Mouse (Mus musculus): ENCODE results near the gene Myo3b.

Gene Myo3b

GRCm38 (mm10) chr2:70128590-70128989 is 89.7 kb downstream of the Myo3b start:
- WGBS, result 40% methylated on average over 6 of the region's 6 CpGs

GRCm38 (mm10) chr2:70129566-70129965 is 90.6 kb downstream of the Myo3b start:
- WGBS, result 79% methylated on average over 3 of the region's 3 CpGs

- WGBS, result 79% methylated on average over 4 of the region's 4 CpGs
Measured at GRCm38 (mm10) chr2:70133281-70133680, 94.4 kb downstream of the Myo3b start.

GRCm38 (mm10) chr2:70137226-70137998 is 98.5 kb downstream of the Myo3b start:
- WGBS, result 71% methylated on average over 4 of the region's 4 CpGs

DNA sequence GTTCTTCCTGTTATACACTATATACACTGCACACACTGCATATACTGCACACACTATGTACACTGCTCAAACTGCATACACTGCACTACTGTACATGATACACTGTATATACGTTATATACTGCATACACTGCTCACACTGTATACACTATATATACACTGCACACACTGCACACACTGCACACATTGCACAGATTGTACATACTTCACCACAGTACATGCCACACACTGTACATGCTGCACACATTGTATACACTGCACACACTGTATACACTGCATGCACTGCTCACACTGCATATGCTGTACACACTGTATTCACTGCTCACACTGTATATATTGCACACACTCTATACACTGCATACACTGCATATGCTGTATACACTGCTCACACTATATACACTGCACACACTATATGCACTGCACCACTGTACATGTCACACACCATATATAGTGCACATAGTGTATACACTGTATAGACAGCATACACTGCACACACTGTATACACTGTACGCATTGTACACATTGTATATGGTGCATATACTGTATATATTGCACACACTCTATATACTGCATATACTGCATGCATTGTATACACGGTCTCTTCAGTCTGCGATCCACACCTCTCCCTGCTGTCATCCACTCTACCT is 104.7 kb downstream of the Myo3b start:
- WGBS, result 96% methylated on average over 4 of the region's 4 CpGs

DNA sequence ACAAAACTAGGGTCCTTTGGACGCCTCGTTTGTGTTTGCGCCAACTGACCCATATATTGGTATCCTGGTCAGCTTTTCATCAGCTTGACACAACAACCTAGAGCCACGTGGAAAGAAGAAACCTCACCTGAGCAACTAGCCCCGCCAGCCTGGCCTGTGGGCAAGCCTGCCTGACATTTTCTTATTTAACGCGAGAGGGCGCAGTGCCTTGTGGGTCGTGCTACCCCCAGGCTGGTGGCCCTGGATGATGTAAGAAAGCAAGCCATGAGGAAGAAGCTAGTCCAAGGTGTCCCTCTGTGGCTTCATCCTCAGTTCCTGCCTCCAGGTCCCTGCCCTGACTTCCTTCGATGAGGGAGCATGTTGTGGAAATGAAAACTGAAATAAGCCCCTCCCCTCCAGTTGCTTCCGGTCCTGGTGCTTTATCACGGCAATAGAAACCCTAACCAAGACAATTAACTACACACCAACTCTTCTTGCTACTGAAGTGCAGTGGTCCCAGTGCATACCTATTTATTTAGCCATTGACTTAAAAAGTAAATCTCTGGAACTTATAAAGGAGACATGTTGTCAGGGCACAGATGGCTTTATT is 108.2 kb downstream of the Myo3b start:
- WGBS, result 66% methylated on average over 12 of the region's 12 CpGs

GRCm38 (mm10) chr2:70148821-70149510 is 110.0 kb downstream of the Myo3b start:
- WGBS, result 87% methylated on average over 13 of the region's 13 CpGs

DNA sequence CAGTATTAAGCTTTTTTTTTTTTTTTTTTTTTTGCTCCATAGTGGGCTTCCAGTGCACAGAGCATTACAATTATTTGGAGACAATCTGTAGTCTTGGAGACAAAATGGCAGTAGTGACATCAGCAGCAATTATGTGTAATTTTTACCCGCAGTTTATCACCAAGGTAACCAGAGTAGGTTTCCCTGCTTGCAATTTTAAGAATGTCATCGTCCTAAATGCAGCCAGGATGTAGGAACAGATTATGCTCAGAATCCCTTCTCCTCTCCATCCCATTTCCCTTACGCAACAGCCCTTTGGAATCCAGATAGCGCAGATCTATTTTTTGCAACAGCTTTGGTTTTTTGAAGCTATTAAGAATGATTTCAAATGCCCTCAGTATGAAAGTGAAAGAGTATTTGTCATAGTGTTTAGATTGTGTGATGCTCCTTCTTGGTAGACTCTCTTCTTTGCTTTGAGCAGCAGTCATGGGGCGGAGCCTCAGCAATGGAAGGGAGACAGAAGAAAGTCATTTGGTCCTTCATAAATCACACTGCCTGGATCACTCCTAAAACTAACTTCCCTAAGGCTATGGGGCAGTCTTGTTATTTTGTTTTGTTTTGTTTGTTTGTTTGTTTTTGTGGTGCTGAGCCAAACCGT is 111.6 kb downstream of the Myo3b start:
- 47% methylated on average over 6 of the region's 6 CpGs for WGBS

GRCm38 (mm10) chr2:70151930-70152329 is 113.0 kb downstream of the Myo3b start:
- 66% methylated on average over 3 of the region's 3 CpGs for WGBS

GRCm38 (mm10) chr2:70155226-70155836 is 116.4 kb downstream of the Myo3b start:
- WGBS, result 40% methylated on average over 8 of the region's 8 CpGs

- WGBS, result 59% methylated on average over 8 of the region's 8 CpGs
Measured at GRCm38 (mm10) chr2:70159543-70159942, 120.6 kb downstream of the Myo3b start.

DNA sequence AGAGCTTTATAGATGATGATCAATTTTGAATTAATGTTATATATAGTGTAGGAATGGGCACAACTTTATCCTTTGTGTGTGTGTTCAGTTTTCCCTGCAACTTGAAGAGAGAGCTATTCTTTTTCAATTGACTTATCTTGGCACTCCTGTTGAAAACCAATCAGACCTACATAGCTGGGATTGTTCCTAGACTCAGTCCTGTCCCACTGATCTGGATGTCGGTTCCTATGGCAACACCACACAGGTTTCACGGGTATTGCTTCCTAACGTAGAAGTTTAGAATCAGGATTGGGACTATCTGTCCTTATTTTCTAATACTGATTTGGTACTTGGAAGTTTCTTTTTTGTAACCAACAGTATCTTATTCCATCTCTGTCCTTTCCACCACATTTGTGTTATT is 127.3 kb downstream of the Myo3b start:
- 51% methylated on average over 3 of the region's 3 CpGs for WGBS

DNA sequence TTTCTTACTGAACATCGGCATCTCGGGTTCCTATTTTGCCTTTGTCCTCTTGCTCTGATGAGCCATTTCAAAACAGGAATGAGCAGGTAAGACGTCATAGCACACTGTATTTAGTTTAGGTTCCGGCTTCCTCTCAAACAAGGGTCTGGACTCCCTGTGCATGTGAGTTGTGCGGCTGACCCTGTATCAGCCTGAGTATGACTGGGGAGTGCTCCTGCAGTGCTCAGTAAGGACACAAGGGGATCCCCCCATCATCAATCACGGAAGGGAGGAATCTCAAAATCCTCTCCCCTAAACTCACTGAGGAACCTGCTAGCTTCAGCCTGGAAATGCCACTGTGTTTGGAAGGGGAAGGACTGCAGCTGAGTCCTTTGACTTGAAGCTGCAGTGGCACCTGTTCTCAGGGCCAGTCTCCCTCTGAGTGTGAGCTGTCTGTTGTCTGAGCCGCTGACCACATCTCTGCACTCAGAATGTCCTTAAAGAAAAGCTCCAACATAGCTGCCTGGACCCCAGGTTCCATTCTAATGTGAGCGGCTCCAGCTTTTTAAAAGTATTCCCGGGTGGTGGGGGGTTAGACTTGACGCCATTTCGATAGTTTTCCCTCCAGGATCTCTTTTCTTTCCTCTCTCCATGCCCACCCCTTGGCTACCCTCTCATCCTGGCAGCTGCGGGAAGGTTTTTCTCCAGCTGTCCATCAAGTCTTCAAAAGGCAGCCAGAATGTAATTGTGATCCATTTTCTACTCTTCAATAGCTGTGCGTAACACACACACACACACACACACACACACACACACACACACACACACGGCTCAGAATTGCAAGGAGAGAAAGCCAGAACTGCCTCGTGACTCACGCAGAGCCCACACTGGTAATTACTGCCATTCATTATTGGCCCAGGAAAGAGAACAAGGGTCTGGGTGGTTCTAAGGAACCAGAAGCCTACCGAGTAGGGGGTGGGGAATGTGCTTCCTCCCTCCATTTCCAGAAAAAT is 129.3 kb downstream of the Myo3b start:
- WGBS, result 40% methylated on average over 17 of the region's 17 CpGs

- WGBS, result 60% methylated on average over 5 of the region's 5 CpGs
Measured at GRCm38 (mm10) chr2:70170469-70170868, 131.5 kb downstream of the Myo3b start.

DNA sequence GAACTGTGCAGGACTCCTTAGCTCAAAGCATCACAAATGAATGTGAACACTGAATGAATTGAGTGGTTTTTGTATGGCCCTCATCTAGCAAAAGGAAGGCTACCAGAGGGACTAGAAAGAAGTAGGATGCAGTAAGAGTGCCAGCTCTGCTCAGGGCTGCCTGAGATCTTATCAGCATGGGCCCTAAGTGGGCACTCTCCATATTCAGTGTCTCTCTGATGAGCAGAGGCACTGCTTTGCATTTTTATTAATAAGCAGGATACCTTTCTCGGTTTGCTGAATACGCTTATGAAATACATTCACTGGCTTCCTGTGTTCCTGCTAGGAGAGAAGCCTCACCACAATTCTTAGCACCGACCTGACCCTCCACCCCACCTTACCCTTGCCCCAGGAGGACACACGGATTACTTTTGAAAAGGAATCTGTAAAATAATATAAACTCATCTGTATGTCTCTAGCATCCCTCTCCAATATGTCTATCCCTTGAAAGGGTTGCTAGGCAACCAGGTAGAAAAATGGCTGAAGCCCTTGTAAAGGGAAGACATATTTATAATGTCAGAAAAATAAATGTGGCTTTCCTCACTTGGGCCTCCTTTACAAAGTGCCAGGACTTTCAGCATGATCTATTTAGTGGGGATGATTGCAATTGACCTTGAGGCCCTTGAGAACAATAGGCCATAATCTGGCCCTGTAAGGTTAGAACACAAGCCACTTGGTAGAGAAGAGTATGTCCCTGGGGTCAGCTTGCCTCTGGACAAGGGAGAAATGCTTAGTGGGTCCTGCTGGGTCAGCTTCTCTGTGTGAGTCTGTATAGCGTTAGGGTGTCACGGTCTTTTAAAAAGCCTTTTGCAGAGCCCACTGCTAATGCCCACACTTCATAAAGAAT is 138.1 kb downstream of the Myo3b start:
- WGBS, result 83% methylated on average over 6 of the region's 6 CpGs

DNA sequence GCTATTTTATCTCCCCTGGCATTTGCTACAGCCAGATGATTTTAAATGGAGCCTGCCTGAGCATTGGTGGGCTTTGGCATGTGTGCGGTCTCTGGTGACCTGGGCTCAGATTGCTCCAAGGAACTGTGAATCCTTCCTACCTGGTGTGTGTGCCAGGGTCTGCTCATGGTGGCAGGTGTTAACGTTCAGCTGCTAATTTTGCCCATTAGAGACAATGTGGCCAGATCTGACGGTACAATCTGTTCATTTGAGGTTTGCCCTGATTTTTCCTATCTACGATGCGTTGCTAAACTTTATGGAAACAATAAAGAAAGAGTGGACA is 138.7 kb downstream of the Myo3b start:
- 71% methylated on average over 5 of the region's 5 CpGs for WGBS

- WGBS, result 91% methylated on average over 8 of the region's 8 CpGs
Measured at GRCm38 (mm10) chr2:70182150-70182670, 143.3 kb downstream of the Myo3b start.

GRCm38 (mm10) chr2:70187040-70187439 is 148.1 kb downstream of the Myo3b start:
- WGBS, result 59% methylated on average over 6 of the region's 6 CpGs
